Comparison of ENCODE assay signal across 14 mouse cellular contexts in genomic region chr2:165981248-165981977, GRCm38 (mm10). TPM values are rescaled to one million over a fixed set of nuclear protein-coding genes. Genes with fewer than 3 reads are reported as not detected.
DNase-seq lines count a peak whose midpoint lies in the region; ATAC-seq and TF ChIP-seq lines count a peak whose summit lies in the region.
"Had no signal": no experiment of that assay in that cellular context is flagged by ENCODE, and none has a peak within 500 bp of the region (broad histone marks: within the 10 kb centered on the region; RNA-seq: fewer than 3 reads in every experiment).

No protein-coding gene starts in this region.

- no peak overlapping the region; the same call in 1 of the 2 replicates for H3K9ac ChIP-seq in heart, embryonic 13.5 days
- H3K9ac ChIP-seq in liver, embryonic 11.5 days (ENCODE audit: low read depth, low read length): no peak overlapping the region
- no peak overlapping the region for H3K9ac ChIP-seq in liver, embryonic 12.5 days
- H3K9ac ChIP-seq in ES-E14 (ENCODE audit: insufficient read depth, low read depth, low read length, poor library complexity, severe bottlenecking): peak overlapping the region; percentile 41; the same call in 1 of the 2 replicates
- H3K9ac ChIP-seq: forebrain, embryonic 13.5 days; lung, embryonic 15.5 days had no signal

- in situ Hi-C loops in ES-E14 (cut with MboI; ENCODE audit: low sequenced_read_pairs in 2 of 2, unreplicated experiment in 2 of 2): no loop called here

- no peak for ATAC-seq in heart, embryonic 13.5 days (ENCODE audit: extremely low read depth, insufficient number of reproducible peaks, low FRiP score, low TSS enrichment)
- no peak for ATAC-seq in liver, embryonic 11.5 days (replicated peaks; ENCODE audit: low FRiP score)
- ATAC-seq in liver, embryonic 12.5 days: no peak
- ATAC-seq: forebrain, embryonic 13.5 days had no signal

- WGBS in heart, embryonic 13.5 days: 54% methylated on average over 6 of the region's 6 CpGs
- 56% methylated on average over 6 of the region's 6 CpGs for WGBS in liver, embryonic 11.5 days
- WGBS in liver, embryonic 12.5 days (ENCODE audit: insufficient replicate concordance): 55% methylated on average over 6 of the region's 6 CpGs
- 63% methylated on average over 6 of the region's 6 CpGs for WGBS in small intestine, adult 2 months

- peak overlapping the region; percentile 60 for H3K27ac ChIP-seq in heart, embryonic 13.5 days (replicated peaks)
- 0 out of 2 replicates have a peak overlapping the region, but pooled peaks have one; percentile 13 for H3K27ac ChIP-seq in liver, embryonic 11.5 days (ENCODE audit: low read depth, low read length)
- no peak overlapping the region; the same call in 1 of the 2 replicates for H3K27ac ChIP-seq in liver, embryonic 12.5 days
- peak overlapping the region; percentile 99 for H3K27ac ChIP-seq in ES-E14 (ENCODE audit: insufficient read depth, low read depth, low read length, poor library complexity, severe bottlenecking)
- peak overlapping the region; percentile 12 for H3K27ac ChIP-seq in small intestine, adult 2 months (ENCODE audit: insufficient read depth, low read depth, low read length)
- H3K27ac ChIP-seq: forebrain, embryonic 13.5 days; left cerebral cortex, adult 2 months; limb, embryonic 12.5 days; lung, embryonic 15.5 days; midbrain, embryonic 10.5 days had no signal

- H3K4me3 ChIP-seq in heart, embryonic 13.5 days: no peak overlapping the region
- H3K4me3 ChIP-seq in liver, embryonic 11.5 days (ENCODE audit: low read depth, low read length): no peak overlapping the region
- H3K4me3 ChIP-seq in liver, embryonic 12.5 days: no peak overlapping the region
- H3K4me3 ChIP-seq in ES-E14 (ENCODE audit: insufficient read depth in 1 of 2, low read depth in 1 of 2, low read length in 2 of 2, poor library complexity in 1 of 2, severe bottlenecking in 1 of 2): peak overlapping the region in 1 of 2 experiments; percentile 24; a peak in 3 of 4 replicates
- no peak overlapping the region for H3K4me3 ChIP-seq in small intestine, adult 2 months (ENCODE audit: low read depth, low read length)
- H3K4me3 ChIP-seq: forebrain, embryonic 13.5 days; left cerebral cortex, adult 2 months; limb, embryonic 12.5 days; lung, embryonic 15.5 days; midbrain, embryonic 10.5 days had no signal

- no peak for TF ChIP-seq POLR2A in small intestine, adult 2 months (IDR thresholded peaks at IDR 0.05; ENCODE audit: low read depth, low read length)

- H3K27me3 ChIP-seq in heart, embryonic 13.5 days (replicated peaks): no peaks in the 10 kb centered on the region
- no peaks in the 10 kb centered on the region for H3K27me3 ChIP-seq in liver, embryonic 11.5 days (replicated peaks; ENCODE audit: control insufficient read depth, insufficient read depth, low read length)
- H3K27me3 ChIP-seq in liver, embryonic 12.5 days (replicated peaks): no peaks in the 10 kb centered on the region
- H3K27me3 ChIP-seq in small intestine, adult 2 months (ENCODE audit: control insufficient read depth, insufficient read depth, low read length): no peaks in the 10 kb centered on the region
- H3K27me3 ChIP-seq: forebrain, embryonic 13.5 days; limb, embryonic 12.5 days; lung, embryonic 15.5 days had no signal

- peaks cover 22% of the 10 kb centered on the region for H3K4me1 ChIP-seq in heart, embryonic 13.5 days
- H3K4me1 ChIP-seq in liver, embryonic 11.5 days (replicated peaks; ENCODE audit: control insufficient read depth, insufficient read depth, low read length): peaks cover 23% of the 10 kb centered on the region
- peaks cover 44% of the 10 kb centered on the region for H3K4me1 ChIP-seq in liver, embryonic 12.5 days
- peaks cover 14 to 17% of the 10 kb centered on the region in 2 experiments for H3K4me1 ChIP-seq in ES-E14 (ENCODE audit: control insufficient read depth in 2 of 2, insufficient read depth in 2 of 2, low read length in 2 of 2, poor library complexity in 1 of 2)
- peaks cover 17% of the 10 kb centered on the region for H3K4me1 ChIP-seq in small intestine, adult 2 months (ENCODE audit: control insufficient read depth, insufficient read depth, insufficient read length, low read length)
- H3K4me1 ChIP-seq: forebrain, embryonic 13.5 days; lung, embryonic 15.5 days had no signal

- no peak for TF ChIP-seq CTCF in small intestine, adult 2 months (IDR thresholded peaks at IDR 0.05; ENCODE audit: extremely low read depth, insufficient read length, insufficient replicate concordance, low read depth, low read length)

- H3K9me3 ChIP-seq in heart, embryonic 13.5 days: peaks cover 5% of the 10 kb centered on the region; the same call in 1 of the 2 replicates
- no peaks in the 10 kb centered on the region for H3K9me3 ChIP-seq in liver, embryonic 11.5 days (ENCODE audit: control insufficient read depth, low read length)
- H3K9me3 ChIP-seq in liver, embryonic 12.5 days (replicated peaks): no peaks in the 10 kb centered on the region; the same call in 1 of the 2 replicates
- H3K9me3 ChIP-seq in ES-E14 (ENCODE audit: control insufficient read depth, insufficient read depth, low read depth, low read length): no peaks in the 10 kb centered on the region
- H3K9me3 ChIP-seq: limb, embryonic 12.5 days; lung, embryonic 15.5 days had no signal

- no peaks in the 10 kb centered on the region for H3K36me3 ChIP-seq in heart, embryonic 13.5 days
- H3K36me3 ChIP-seq in liver, embryonic 11.5 days (ENCODE audit: control insufficient read depth, insufficient read depth, low read length): no peaks in the 10 kb centered on the region
- H3K36me3 ChIP-seq in liver, embryonic 12.5 days: no peaks in the 10 kb centered on the region
- H3K36me3 ChIP-seq in ES-E14 (ENCODE audit: control insufficient read depth, insufficient read depth, low read length, poor library complexity, severe bottlenecking): no peaks in the 10 kb centered on the region
- H3K36me3 ChIP-seq in small intestine, adult 2 months (ENCODE audit: control insufficient read depth, insufficient read depth, low read length): no peaks in the 10 kb centered on the region
- H3K36me3 ChIP-seq: limb, embryonic 12.5 days; lung, embryonic 15.5 days; midbrain, embryonic 10.5 days had no signal

- no peak for DNase-seq in heart, adult 18-20 months
- no peak for DNase-seq in liver, embryonic 11.5 days (ENCODE audit: low spot score)
- no peak for DNase-seq in ES-E14 (ENCODE audit: low read depth, low spot score)
- DNase-seq in layer of hippocampus, adult 18-20 months (ENCODE audit: low spot score in 2 of 2): no peak
- DNase-seq: cerebellum, adult 2 months; heart, adult 11 months had no signal

- H3K4me2 ChIP-seq in heart, embryonic 13.5 days: no peak overlapping the region
- no peak overlapping the region for H3K4me2 ChIP-seq in liver, embryonic 11.5 days
- H3K4me2 ChIP-seq in liver, embryonic 12.5 days: no peak overlapping the region
- H3K4me2 ChIP-seq: forebrain, embryonic 13.5 days; limb, embryonic 12.5 days; lung, embryonic 15.5 days had no signal

TF ChIP-seq in ES-E14, 5 proteins besides CTCF, POLR2A, EP300 and RAD21:
- TF ChIP-seq HCFC1 (IDR thresholded peaks at IDR 0.05; ENCODE audit: borderline replicate concordance, insufficient read depth, low read length): no peak
- TF ChIP-seq ZNF384 (IDR thresholded peaks at IDR 0.05; ENCODE audit: low read depth, low read length): peak; percentile 89

RNA-seq across cellular contexts. Expression of gene Ncoa3, which starts 11.0 kb away (rescaled TPM):
- 10.5 and 11.2 TPM in 2 replicates for polyA plus RNA-seq in heart, embryonic 13.5 days (2015; fragmentation: Nextera tagmentation; extraction: Ambion mirVana)
- total RNA-seq in heart, adult 18-20 months (2021): 10 to 100 TPM; 29.2 to 30.2 TPM
- 15.2 and 16.6 TPM in 2 replicates for polyA plus RNA-seq in liver, embryonic 11.5 days (2014; fragmentation: Nextera tagmentation; extraction: Ambion mirVana)
- polyA plus RNA-seq in liver, embryonic 12.5 days (2016; fragmentation: Nextera tagmentation; extraction: Ambion mirVana): 8.1 and 8.3 TPM in 2 replicates
- 73.6 and 83.4 TPM in 2 replicates for total RNA-seq in ES-E14 (2012; rRNA removed)
- 13.0 and 20.1 TPM in 2 replicates for polyA plus RNA-seq in small intestine, adult 2 months (2012; rRNA removed)
- 10 to 100 TPM; 30.0 to 33.8 TPM for total RNA-seq in layer of hippocampus, adult 18-20 months (2021)
